Mouse (Mus musculus) c-Kit-negative CD71-positive TER-119-positive erythroid progenitor cells, embryonic 14.5 days (primary cell): ENCODE measurements around the gene Olfr1299.

Experiments used
- DNase-seq: peaks from one replicate; pipeline ENCODE4 v3.0.0-alpha.2; 2013; ENCODE audit warnings: low read depth, low spot score

Gene Olfr1299

GRCm38 (mm10) chr2:111661119-111661518 lies at the start of gene Olfr1299:
TSS of gene Olfr1299 (plus strand) at chr2:111661419.
- DNase-seq: no peak

- no peak for DNase-seq
These were observed 34.8 kb upstream of the Olfr1299 start, which contains the start of gene Olfr1297 for GRCm38 (mm10) chr2:111626397-111626796. TSS of gene Olfr1297 (minus strand) at chr2:111626497.

- DNase-seq: no peak
These were observed 12.1 kb upstream of the Olfr1299 start, which contains the start of gene Olfr1298 for GRCm38 (mm10) chr2:111649101-111649500. TSS of gene Olfr1298 (minus strand) at chr2:111649201.
